Mouse (Mus musculus) layer of hippocampus, postnatal 25 days (tissue): ENCODE measurements at regions not wholly inside any gene's neighbourhood (a gene's known extent, or its start where the extent isn't known, plus 50 kb on each side); places are given as distances from the start of the nearest gene placed in this dataset.

Experiments
- DNase-seq, 2 experiments: peaks; one replicate each; pipeline ENCODE4 v3.0.0; 2022; ENCODE audit warnings: mixed read lengths in 2 of 2, low spot score in 1 of 2; ENCODE audit errors: extremely low spot score in 1 of 2

- no peak for DNase-seq
These were observed 729.2 kb upstream of the Cited2 start for GRCm38 (mm10) chr10:16993789-16994188.

DNA sequence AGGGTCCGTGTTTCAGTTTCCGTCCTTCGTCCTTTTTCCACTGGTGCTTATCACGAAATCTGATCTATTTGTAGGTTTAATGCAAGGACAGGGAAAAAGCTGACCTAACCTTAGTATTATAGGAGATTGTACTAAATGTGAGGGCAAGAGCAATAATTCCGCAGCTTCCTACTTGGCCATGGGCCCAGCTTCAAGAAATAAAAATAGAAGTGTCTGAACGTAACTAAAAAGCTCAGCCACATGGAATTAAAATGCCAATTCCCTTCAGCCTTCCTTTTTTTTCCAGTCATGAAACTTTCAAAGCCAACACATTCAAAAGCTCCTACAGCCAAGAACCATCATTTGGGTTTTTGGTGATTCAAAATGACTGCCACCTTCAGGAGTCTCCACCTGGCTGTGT is 728.5 kb upstream of the Cited2 start:
- no peak for DNase-seq

GRCm38 (mm10) chr10:16995010-16995409 is 728.0 kb upstream of the Cited2 start:
- no peak for DNase-seq

- no peak for DNase-seq
These were observed 726.1 kb upstream of the Cited2 start for GRCm38 (mm10) chr10:16996820-16997466.

DNA sequence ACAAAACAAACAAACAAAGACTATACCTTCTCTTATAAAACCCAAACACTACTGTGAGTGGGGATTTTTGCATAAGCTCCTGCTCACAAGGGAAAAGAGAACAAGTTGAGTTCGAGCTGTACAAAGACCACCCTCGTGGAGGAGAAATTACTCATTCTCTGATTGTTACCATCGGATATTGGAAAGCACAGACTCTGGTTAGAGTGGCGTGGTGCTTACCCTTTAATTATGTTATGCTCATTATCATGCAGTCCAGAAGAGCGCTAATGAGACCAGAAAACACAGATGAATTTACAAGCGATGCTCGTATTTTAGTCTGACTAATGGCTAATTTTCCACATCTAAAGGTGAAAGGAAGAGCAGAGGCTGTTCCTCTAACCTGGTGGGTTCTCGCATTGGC is 721.7 kb upstream of the Cited2 start:
- no peak for DNase-seq

- DNase-seq, result no peak
These were observed 719.7 kb upstream of the Cited2 start for GRCm38 (mm10) chr10:17003123-17003849.

DNA sequence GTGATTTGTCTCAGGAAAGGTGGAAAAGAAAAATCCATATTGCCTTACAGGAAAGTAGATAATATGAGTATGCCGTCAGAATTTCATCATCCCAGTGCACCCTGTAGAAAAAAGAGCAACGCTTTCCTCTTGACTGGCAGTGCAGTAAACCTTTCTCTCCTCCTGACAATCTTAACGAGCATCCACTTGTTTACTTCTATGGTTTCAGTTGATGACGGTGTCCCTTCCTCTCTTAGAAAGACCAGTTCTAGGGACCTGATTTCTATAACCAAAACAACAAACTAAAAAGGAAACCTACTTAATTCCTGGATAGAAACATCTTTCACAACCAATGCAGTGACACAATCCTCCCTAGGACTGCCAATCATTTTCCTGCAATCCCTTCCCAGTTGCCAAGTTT is 714.3 kb upstream of the Cited2 start:
- DNase-seq, result no peak

DNA sequence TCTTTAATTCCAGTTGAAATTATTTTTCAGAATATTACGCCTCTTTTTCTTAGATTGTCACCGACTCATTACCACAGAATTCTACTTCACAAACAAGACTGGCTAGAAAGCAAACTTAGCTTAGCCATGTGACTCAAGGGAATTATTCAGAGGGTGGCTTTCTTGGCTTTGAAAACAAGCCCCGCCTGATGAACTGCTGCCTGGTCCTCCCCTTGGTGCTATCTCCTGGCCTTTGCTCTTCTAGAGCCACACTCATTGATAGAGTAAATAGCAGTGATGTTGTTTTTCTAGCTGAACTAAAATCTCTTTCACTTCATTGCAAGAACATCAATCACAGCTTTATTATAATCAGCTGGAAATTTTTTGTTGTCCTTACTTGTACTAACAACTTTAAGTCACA is 713.0 kb upstream of the Cited2 start:
- DNase-seq, result no peak

DNA sequence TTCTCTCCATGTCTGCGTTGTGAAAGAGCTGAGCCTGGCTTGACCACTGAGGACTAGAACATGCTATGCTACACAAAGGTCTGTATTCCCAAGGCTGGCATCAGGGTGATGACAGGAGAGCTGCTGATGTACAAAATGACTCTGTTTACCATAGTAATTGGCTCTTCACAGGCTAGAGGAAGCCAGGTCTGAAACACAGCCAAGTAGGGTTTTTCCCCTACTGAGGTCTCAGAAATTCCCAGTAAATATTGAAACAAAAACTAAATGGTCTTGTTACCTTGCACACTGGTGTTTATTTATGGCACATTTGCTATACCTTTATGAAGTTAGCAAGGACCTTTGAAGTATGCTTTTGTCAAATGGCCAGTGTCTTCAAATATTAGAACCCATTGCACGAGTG is 711.1 kb upstream of the Cited2 start:
- no peak for DNase-seq

DNA sequence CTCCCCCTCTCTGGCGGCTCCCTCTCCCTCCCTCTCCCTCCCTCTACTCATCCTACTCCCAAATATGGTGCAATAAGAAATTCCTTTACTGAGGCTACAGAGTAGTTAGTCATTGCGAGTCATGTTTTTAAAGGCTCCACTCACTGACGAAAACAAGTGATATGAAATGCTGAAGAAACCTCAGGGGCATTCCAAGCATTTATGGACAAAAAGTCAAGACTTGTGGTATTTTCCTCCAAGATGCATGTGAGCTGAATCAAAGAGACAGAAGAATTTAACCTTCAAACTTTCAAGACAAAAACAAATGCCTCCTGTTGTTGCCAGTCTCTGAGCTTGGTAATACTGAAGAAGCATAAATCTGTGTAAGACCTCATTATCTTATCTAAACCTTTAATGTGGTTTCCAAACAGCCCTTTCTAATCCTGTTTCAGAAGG is 710.5 kb upstream of the Cited2 start:
- no peak for DNase-seq

- DNase-seq, result no peak
These were observed 708.2 kb upstream of the Cited2 start for GRCm38 (mm10) chr10:17014826-17015225.

- DNase-seq, result no peak
These were observed 706.2 kb upstream of the Cited2 start for GRCm38 (mm10) chr10:17016854-17017253.

- DNase-seq, result no peak
These were observed 700.5 kb upstream of the Cited2 start for GRCm38 (mm10) chr10:17022216-17023158.

DNA sequence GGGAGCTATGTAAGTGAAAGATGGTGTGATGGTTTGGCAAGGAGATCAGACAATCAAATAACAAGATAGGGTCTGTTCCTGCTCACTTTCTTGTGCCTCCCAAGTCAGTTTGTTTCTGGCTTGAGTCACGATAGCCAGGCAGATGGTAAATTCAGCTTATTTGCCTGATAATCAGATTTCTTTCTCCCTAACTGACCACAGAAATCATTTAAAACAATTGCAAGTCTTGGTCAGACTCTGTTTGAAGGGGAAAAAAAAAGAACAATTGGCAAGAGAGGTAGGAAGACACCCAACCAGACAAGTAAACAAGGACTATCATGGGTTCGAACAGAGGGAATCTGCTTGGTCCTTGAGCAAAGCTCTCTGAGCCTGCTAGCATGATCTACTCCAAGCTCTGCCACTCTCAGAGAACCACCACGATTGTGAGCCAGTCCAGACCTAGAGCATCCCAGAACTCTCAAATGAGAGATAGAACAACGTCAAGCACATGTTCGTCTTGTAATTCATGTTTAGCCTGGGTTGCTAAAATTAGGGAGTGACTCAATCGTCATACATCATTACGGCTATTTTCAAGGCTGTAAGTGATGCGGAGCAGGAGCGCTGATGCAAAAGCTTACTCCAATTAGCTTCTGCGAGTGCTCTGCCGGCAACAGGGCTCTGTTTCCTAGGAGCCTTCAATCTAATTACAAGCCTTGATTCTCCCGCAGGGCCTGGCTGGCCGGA is 699.3 kb upstream of the Cited2 start:
- DNase-seq, result peak in 1 of 2 experiments; percentile 12

DNA sequence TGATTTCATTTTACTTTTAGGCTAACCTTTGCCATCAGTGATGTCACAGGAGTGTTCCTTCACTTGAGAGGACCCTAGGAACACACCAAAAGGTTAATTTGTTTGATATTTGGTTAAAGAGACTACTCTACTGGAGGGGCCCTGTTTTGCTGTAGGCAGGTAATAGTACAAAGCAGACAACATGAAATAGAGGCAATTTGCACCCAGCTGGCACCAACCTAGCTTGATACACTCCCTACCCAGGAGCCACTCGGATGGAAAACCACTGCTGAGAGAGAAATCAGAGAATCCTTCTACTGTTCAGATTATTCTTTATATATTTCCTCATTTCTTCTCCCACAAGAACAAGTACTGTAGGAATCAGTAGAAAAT is 698.7 kb upstream of the Cited2 start:
- no peak for DNase-seq

- DNase-seq, result no peak
These were observed 687.9 kb upstream of the Cited2 start for GRCm38 (mm10) chr10:17034892-17035775.

GRCm38 (mm10) chr10:17038259-17039043 is 684.6 kb upstream of the Cited2 start:
- no peak for DNase-seq

DNA sequence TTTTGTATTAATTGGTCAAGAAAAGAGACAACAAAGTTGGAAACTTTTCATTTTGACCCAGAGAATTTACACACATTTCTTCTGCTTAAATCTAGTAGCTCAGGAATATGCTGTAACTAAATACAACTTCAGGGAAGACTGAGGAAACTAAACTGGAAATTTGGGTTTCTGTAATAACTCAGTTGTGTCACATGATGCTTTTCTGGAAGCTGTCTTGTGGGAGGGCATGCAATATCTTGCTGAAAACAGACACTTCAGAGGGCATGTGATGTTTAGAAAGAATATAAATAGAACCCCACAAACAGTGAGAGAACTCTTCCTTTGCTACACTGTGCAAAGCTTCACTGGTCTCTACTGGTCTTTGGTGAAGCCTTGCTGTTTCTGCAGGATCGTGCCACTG is 680.9 kb upstream of the Cited2 start:
- no peak for DNase-seq

DNA sequence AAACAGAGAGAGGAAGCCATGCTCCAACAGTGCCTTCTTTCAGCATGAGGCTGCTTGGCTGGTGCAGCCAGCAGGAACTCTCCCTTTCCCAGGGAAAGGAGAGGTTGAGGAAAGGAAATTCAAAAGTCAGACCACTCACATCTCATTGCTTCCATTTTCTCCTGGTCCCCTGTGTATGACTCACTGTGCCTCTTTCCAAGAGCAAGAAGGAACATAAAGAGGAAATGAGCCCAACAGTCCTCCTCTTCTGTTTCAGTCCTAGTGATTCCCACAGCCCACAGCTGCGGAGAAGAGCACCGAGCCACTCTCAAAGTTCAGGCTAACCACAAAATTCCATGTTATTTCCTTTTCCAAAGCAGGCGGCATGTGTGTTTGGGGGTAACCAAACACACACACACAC is 680.0 kb upstream of the Cited2 start:
- DNase-seq, result no peak
